ENCODE assay signal across 24 mouse cellular contexts in genomic region chr13:19358027-19358426, GRCm38 (mm10). TPM values are rescaled to one million over a fixed set of nuclear protein-coding genes. Genes with fewer than 3 reads are reported as not detected.
DNase-seq lines count a peak whose midpoint lies in the region; ATAC-seq and TF ChIP-seq lines count a peak whose summit lies in the region.
"Had no signal": no experiment of that assay in that cellular context is flagged by ENCODE, and none has a peak within 500 bp of the region (broad histone marks: within the 10 kb centered on the region; RNA-seq: fewer than 3 reads in every experiment).

No protein-coding gene starts in this region.

- no peaks in the 10 kb centered on the region for H3K36me3 ChIP-seq in heart, adult 2 months (ENCODE audit: control insufficient read depth, insufficient read depth, low read length)
- H3K36me3 ChIP-seq in lung, embryonic 14.5 days (ENCODE audit: insufficient read depth), result peaks cover 39% of the 10 kb centered on the region
- H3K36me3 ChIP-seq in midbrain, postnatal 0 days (ENCODE audit: insufficient read depth, low read length), result peaks cover 31% of the 10 kb centered on the region
- H3K36me3 ChIP-seq in midbrain, embryonic 11.5 days (ENCODE audit: control insufficient read depth, insufficient read depth, low read length), result peaks cover 11% of the 10 kb centered on the region
- H3K36me3 ChIP-seq: liver, embryonic 15.5 days had no signal

- DNase-seq in adrenal gland, postnatal 14 days, result peak; percentile 28
- no peak for DNase-seq in adrenal gland, adult (ENCODE audit: inconsistent age in 2 of 2, low spot score in 1 of 2)
- no peak for DNase-seq in heart, adult 2 months
- DNase-seq in heart, postnatal 14 days, result no peak
- peak; percentile 75 for DNase-seq in lung, embryonic 14.5 days
- no peak for DNase-seq in lung, adult 2 months
- DNase-seq in midbrain, postnatal 0 days (ENCODE audit: low spot score), result peak; percentile 23
- DNase-seq in midbrain, embryonic 11.5 days (ENCODE audit: low spot score, missing footprints), result no peak
- DNase-seq: cerebellum, adult 11 months; cerebellum, adult 9-11 months; gastrocnemius, postnatal 10 days; kidney, adult 9 months; kidney, postnatal 25 days; liver; right cerebral cortex, postnatal 14 days; spleen, adult 18-20 months had no signal

- intact Hi-C loops in heart, adult 2 months (cut with DNase I), result no loop called here
- intact Hi-C loops in heart, postnatal 14 days (cut with DNase I), result no loop called here

- ATAC-seq in lung, embryonic 14.5 days (ENCODE audit: insufficient read depth), result peak; percentile 94
- no peak for ATAC-seq in midbrain, postnatal 0 days (ENCODE audit: low FRiP score)
- ATAC-seq in midbrain, embryonic 11.5 days (ENCODE audit: low FRiP score), result no peak
- ATAC-seq: intestine, embryonic 15.5 days had no signal

- no peak for TF ChIP-seq EP300 in heart, adult 2 months (IDR thresholded peaks at IDR 0.05; ENCODE audit: insufficient read depth, low read depth, low read length)

- no peak overlapping the region for H3K4me3 ChIP-seq in heart, adult 2 months
- H3K4me3 ChIP-seq in lung, embryonic 14.5 days (ENCODE audit: low read depth, low read length), result no peak overlapping the region
- H3K4me3 ChIP-seq in lung, adult 2 months (replicated peaks; ENCODE audit: extremely low read depth, low read depth, low read length), result no peak overlapping the region
- H3K4me3 ChIP-seq in midbrain, postnatal 0 days (ENCODE audit: low read depth, low read length), result no peak overlapping the region
- H3K4me3 ChIP-seq in midbrain, embryonic 11.5 days (ENCODE audit: low read depth, low read length), result no peak overlapping the region
- H3K4me3 ChIP-seq: embryonic facial prominence, embryonic 15.5 days; hindbrain, embryonic 12.5 days; intestine, embryonic 15.5 days; layer of hippocampus, adult 2 months; limb, embryonic 10.5 days; liver, embryonic 15.5 days; midbrain, embryonic 12.5 days; neural tube, embryonic 12.5 days had no signal

- no peaks in the 10 kb centered on the region for H3K9me3 ChIP-seq in lung, embryonic 14.5 days (ENCODE audit: low read depth, low read length)
- no peaks in the 10 kb centered on the region for H3K9me3 ChIP-seq in midbrain, postnatal 0 days (ENCODE audit: low read length)
- H3K9me3 ChIP-seq in midbrain, embryonic 11.5 days (ENCODE audit: control insufficient read depth, low read length), result no peaks in the 10 kb centered on the region
- H3K9me3 ChIP-seq: embryonic facial prominence, embryonic 15.5 days; hindbrain, embryonic 12.5 days; intestine, embryonic 15.5 days; limb, embryonic 10.5 days; liver, embryonic 15.5 days; midbrain, embryonic 12.5 days; neural tube, embryonic 12.5 days had no signal

- no peak overlapping the region for H3K9ac ChIP-seq in heart, adult 2 months (ENCODE audit: low read depth, low read length)
- H3K9ac ChIP-seq in lung, embryonic 14.5 days, result no peak overlapping the region
- no peak overlapping the region for H3K9ac ChIP-seq in midbrain, postnatal 0 days (replicated peaks; ENCODE audit: low read length, poor library complexity, severe bottlenecking)
- no peak overlapping the region for H3K9ac ChIP-seq in midbrain, embryonic 11.5 days (ENCODE audit: low read length)
- H3K9ac ChIP-seq: embryonic facial prominence, embryonic 15.5 days; hindbrain, embryonic 12.5 days; intestine, embryonic 15.5 days; liver, embryonic 15.5 days; midbrain, embryonic 12.5 days; neural tube, embryonic 12.5 days had no signal

- TF ChIP-seq CTCF in heart, adult 2 months (IDR thresholded peaks at IDR 0.05), result no peak
- TF ChIP-seq CTCF in lung, embryonic 14.5 days (IDR thresholded peaks at IDR 0.05; ENCODE audit: low read depth), result no peak
- no peak for TF ChIP-seq CTCF in lung, adult 2 months (IDR thresholded peaks at IDR 0.05; ENCODE audit: insufficient read depth, low read length)
- TF ChIP-seq CTCF in midbrain, postnatal 0 days (IDR thresholded peaks at IDR 0.05), result no peak

- no peaks in the 10 kb centered on the region for H3K79me2 ChIP-seq in heart, adult 2 months (replicated peaks; ENCODE audit: control insufficient read depth, insufficient read depth, low read length)

- H3K4me2 ChIP-seq in lung, embryonic 14.5 days, result no peak overlapping the region
- no peak overlapping the region for H3K4me2 ChIP-seq in midbrain, postnatal 0 days (ENCODE audit: low read depth, low read length, poor library complexity, severe bottlenecking)
- no peak overlapping the region for H3K4me2 ChIP-seq in midbrain, embryonic 11.5 days
- H3K4me2 ChIP-seq: embryonic facial prominence, embryonic 15.5 days; hindbrain, embryonic 12.5 days; intestine, embryonic 15.5 days; liver, embryonic 15.5 days; midbrain, embryonic 12.5 days; neural tube, embryonic 12.5 days had no signal

- H3K27ac ChIP-seq in heart, adult 2 months, result peak overlapping the region; percentile 4
- H3K27ac ChIP-seq in lung, embryonic 14.5 days (ENCODE audit: low read depth), result no peak overlapping the region
- no peak overlapping the region for H3K27ac ChIP-seq in midbrain, postnatal 0 days (ENCODE audit: low read depth, low read length)
- H3K27ac ChIP-seq in midbrain, embryonic 11.5 days (ENCODE audit: low read depth, low read length), result no peak overlapping the region
- H3K27ac ChIP-seq: embryonic facial prominence, embryonic 15.5 days; hindbrain, embryonic 12.5 days; intestine, embryonic 15.5 days; layer of hippocampus, adult 2 months; limb, embryonic 10.5 days; liver, embryonic 15.5 days; midbrain, embryonic 12.5 days; neural tube, embryonic 12.5 days had no signal

- no peak for TF ChIP-seq POLR2A in heart, adult 2 months (IDR thresholded peaks at IDR 0.05; ENCODE audit: insufficient read depth, low read depth, low read length)
- no peak for TF ChIP-seq POLR2A in lung, adult 2 months (IDR thresholded peaks at IDR 0.05; ENCODE audit: borderline replicate concordance, extremely low read depth, low read depth, low read length)

- 70% methylated on average over 5 of the region's 5 CpGs for WGBS in heart, adult 2 months
- 33% methylated on average over 5 of the region's 5 CpGs for WGBS in lung, embryonic 14.5 days
- 50% methylated on average over 5 of the region's 5 CpGs for WGBS in lung, adult 2 months
- 70% methylated on average over 5 of the region's 5 CpGs for WGBS in midbrain, postnatal 0 days
- 87% methylated on average over 5 of the region's 5 CpGs for WGBS in midbrain, embryonic 11.5 days

- no peaks in the 10 kb centered on the region for H3K27me3 ChIP-seq in heart, adult 2 months (ENCODE audit: control insufficient read depth, insufficient read depth, low read length)
- H3K27me3 ChIP-seq in lung, embryonic 14.5 days (ENCODE audit: insufficient read depth, low read length), result no peaks in the 10 kb centered on the region
- H3K27me3 ChIP-seq in midbrain, postnatal 0 days (ENCODE audit: insufficient read depth, low read length), result no peaks in the 10 kb centered on the region
- no peaks in the 10 kb centered on the region for H3K27me3 ChIP-seq in midbrain, embryonic 11.5 days (ENCODE audit: control insufficient read depth, insufficient read depth, low read length)
- H3K27me3 ChIP-seq: embryonic facial prominence, embryonic 15.5 days; hindbrain, embryonic 12.5 days; intestine, embryonic 15.5 days; liver, embryonic 15.5 days; midbrain, embryonic 12.5 days; neural tube, embryonic 12.5 days had no signal

- H3K4me1 ChIP-seq in heart, adult 2 months (ENCODE audit: control insufficient read depth, insufficient read depth, low read length), result peaks cover 3% of the 10 kb centered on the region; the same call in 1 of the 2 replicates
- H3K4me1 ChIP-seq in lung, embryonic 14.5 days (ENCODE audit: insufficient read depth), result no peaks in the 10 kb centered on the region
- H3K4me1 ChIP-seq in lung, adult 2 months (ENCODE audit: control insufficient read depth, insufficient read depth, low read length), result no peaks in the 10 kb centered on the region
- 0 out of 2 replicates have a peak, but pooled peaks cover 2% of the 10 kb centered on the region for H3K4me1 ChIP-seq in midbrain, postnatal 0 days (ENCODE audit: insufficient read depth, low read length)
- H3K4me1 ChIP-seq in midbrain, embryonic 11.5 days (ENCODE audit: control insufficient read depth, insufficient read depth, low read length), result 0 out of 2 replicates have a peak, but pooled peaks cover under 1% of the 10 kb centered on the region
- H3K4me1 ChIP-seq: embryonic facial prominence, embryonic 15.5 days; intestine, embryonic 15.5 days; limb, embryonic 10.5 days; liver, embryonic 15.5 days; neural tube, embryonic 12.5 days had no signal

RNA-seq across cellular contexts. Expression of gene Stard3nl, which starts 37.6 kb away (rescaled TPM):
- 26.9 and 27.8 TPM in 2 replicates for total RNA-seq in adrenal gland, postnatal 14 days (2021)
- total RNA-seq in heart, adult 2 months (2021), result 10 to 100 TPM; 13.3 to 14.6 TPM
- 14.6 and 20.4 TPM in 2 replicates for polyA plus RNA-seq in heart, adult 2 months (2012; rRNA removed)
- total RNA-seq in heart, postnatal 14 days (2021), result 10 to 100 TPM; 15.4 to 17.8 TPM
- 93.6 and 102 TPM in 2 replicates for polyA plus RNA-seq in lung, embryonic 14.5 days (2014; fragmentation: Nextera tagmentation; extraction: Ambion mirVana)
- polyA plus RNA-seq in lung, adult 2 months (2012; rRNA removed), result 35.0 and 44.2 TPM in 2 replicates
- 71.6 and 95.1 TPM in 2 replicates for total RNA-seq in midbrain, postnatal 0 days (2014; rRNA removed)
- 210 and 215 TPM in 2 replicates for polyA plus RNA-seq in midbrain, postnatal 0 days (2015; fragmentation: Nextera tagmentation; extraction: Ambion mirVana)
- polyA plus RNA-seq in midbrain, embryonic 11.5 days (2014; fragmentation: Nextera tagmentation; extraction: Ambion mirVana), result 133 and 135 TPM in 2 replicates

Comparison
In these comparisons a context has a peak if more than half of its experiments do, and no peak if none do; other contexts are left out.
1. DNase-seq: peak in adrenal gland, postnatal 14 days (single experiment), lung, embryonic 14.5 days (single experiment) and midbrain, postnatal 0 days (single experiment); none in adrenal gland, adult (0 of 2), heart, adult 2 months (0 of 2), heart, postnatal 14 days (0 of 2), lung, adult 2 months (single experiment) and midbrain, embryonic 11.5 days (single experiment).